Mouse (Mus musculus) fat pad, adult 2 months (tissue): ENCODE measurements around the gene Ptpdc1.
A peak's percentile ranks its signal among the peaks of the same experiment; 100 is the strongest.

Experiments used
- DNase-seq: peaks from one replicate; pipeline ENCODE4 v3.0.0-alpha.2; 2011; ENCODE audit warnings: low read depth, low spot score; ENCODE audit errors: extremely low read depth

Gene Ptpdc1

DNA sequence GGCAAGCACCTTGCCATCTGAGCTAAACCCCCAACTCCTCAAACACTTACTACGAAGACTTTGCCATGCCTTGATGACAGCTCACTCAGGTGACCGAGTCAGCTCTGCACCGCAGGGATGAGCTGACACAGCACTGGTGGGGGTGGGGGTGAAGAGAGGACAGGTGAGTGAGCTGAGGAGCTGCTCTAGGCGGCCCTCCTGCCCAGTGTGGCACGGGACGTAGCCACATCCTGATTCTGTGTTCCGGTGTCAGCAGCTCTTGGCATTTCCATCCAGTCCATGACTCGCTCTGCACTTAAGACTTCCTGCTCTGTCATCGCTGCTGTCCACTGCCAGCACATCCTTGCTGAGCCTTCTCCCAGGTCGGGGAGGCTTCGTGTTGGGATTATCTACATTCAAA lies 38.1 kb downstream of the Ptpdc1 start:
- DNase-seq, result no peak

DNA sequence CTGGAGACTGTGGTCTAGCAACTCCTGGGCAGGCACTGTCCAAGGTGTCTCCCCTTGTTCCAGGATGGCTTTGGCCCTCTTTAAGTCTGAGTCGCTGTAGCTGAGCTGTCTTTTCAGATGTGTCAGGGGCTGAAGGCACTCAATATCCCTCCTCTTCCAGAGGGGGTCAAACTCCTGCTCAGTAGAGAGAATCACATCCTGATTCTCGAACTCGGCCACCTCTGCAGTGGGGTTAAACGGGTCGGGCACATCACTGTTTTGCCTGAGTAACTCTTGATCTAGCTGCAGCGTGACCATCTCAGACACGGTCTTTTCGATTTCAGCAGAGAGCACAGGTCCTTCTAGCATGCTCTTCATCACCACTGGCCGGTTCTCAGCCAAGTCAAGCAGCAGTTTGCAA lies 39.0 kb downstream of the Ptpdc1 start:
- no peak for DNase-seq

DNA sequence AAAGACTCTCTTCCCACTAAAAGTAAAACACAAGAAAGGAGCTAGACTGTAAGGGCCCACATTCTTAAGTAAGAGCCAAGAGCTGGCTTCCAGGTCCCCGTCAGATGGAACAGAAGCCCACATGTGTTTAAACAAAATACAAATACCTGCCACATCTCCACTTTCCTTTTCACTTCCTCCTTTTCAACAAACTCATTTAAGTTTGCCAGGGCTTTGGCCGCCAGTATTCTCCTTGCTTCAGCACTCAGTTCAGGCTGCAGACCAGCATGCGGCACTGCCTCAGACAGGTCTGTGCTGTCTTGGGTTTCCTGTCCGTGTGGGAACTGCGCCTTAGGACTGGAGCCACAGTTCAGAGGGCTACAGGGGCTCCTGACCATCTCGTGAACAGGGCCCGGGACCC lies 39.7 kb downstream of the Ptpdc1 start:
- no peak for DNase-seq

DNA sequence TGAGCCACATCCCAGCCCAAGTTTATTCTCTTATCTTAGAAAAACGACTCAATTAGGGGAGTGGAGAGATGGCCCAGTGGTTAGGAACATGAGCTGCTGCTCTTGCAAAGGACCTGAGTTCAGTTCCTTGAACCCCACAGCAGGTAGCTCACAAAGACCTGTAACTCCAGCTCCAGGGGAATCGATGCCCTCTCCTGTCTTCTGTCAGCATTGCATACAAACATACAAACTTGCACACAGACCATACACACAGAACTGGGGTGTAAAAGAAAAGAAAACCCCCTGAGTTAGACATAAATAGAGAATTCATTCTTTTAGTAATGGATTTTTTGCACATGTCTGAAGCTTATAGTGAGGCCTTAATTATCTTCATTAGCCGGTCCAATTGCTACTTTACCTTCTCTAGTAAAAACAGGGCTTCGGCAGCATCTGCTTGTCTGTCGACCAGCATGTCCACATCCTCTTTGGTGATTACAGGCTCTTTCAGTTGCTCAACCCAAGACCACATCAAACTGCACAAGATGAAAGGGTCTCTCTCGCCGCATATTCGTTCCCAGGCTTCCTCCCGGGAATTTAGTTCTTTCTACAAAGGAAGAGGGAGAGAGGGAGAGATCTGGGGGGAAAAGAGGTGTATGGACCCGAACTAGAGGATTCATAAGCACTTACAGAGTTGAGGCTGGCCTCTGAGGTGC lies 42.6 kb downstream of the Ptpdc1 start:
- no peak for DNase-seq

DNA sequence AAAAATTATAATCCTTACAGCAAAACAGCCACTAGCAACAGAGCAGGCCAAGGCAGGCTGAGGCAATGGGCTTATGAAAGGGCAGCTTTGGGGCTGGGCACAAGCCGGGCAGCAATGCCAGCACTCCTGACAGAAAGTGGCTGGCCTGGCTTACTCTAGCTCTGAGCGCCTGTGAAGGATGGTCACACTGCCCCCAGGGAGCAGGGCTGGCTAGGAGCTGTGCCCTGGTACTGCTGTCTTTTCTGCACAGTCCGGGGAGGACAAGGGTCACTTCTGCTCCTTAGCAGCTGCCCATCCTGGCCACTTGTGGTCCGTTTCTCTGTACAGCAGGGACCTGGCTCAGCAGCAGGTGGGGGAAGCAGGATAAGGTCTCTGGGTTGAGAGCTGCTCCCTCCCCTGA lies 46.8 kb downstream of the Ptpdc1 start:
- DNase-seq, result no peak

DNA sequence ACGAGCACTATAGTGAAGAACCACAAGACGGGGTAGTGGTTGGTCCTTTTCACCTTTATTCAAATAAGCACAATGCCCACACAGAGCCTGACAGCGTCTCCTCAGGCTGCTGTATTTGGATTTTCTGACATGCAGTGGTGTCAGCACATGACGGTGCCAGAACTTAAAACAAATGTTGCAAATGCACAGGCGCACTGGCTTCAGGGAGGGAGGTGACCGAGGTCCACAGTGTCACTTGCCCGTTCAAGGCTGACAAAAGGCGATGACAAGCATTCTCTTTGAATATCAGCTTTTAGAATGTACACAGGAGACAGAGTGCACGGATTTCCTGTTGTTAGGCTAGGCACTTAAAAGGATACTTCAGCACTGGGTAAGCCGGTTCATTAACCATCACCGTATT lies 47.6 kb downstream of the Ptpdc1 start:
- no peak for DNase-seq

DNA sequence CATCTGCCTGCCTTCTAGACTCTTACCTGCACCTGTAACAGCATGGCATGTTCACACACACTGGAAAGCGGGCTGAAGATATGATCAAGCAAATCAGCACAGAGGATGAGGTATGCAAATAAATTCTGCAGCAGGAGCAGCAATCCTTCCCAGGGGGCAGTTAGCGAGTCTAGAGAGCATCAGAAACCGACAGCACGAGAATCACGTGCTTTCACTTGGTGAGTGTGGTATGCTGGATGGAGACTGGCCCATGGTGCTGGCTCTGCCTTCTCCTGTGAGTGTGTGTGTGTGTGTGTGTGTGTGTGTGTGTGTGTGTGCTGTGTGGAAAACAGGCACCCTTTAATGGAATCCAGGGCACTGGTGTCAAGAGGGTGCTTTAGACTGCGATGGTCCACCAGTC lies 48.5 kb downstream of the Ptpdc1 start:
- no peak for DNase-seq

DNA sequence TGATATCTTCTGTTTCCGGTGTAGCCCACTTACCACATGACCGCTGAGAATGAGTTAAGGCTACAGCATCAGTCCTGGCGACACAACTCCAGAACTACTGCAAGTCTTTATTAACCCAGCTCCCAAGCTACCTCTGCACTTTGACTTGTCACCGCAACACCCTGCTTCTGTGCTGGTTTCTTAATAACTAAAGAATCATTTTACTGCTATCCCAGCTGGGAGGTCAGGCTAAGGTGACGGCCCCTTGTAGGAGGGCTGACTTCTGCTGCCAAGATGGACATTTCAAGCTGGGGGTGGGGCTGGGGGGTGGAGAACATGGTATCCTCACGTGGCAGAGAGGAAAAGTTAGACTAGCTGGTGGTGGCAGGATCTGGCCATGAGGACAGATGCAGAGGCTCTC lies 50.7 kb downstream of the Ptpdc1 start:
- no peak for DNase-seq

DNA sequence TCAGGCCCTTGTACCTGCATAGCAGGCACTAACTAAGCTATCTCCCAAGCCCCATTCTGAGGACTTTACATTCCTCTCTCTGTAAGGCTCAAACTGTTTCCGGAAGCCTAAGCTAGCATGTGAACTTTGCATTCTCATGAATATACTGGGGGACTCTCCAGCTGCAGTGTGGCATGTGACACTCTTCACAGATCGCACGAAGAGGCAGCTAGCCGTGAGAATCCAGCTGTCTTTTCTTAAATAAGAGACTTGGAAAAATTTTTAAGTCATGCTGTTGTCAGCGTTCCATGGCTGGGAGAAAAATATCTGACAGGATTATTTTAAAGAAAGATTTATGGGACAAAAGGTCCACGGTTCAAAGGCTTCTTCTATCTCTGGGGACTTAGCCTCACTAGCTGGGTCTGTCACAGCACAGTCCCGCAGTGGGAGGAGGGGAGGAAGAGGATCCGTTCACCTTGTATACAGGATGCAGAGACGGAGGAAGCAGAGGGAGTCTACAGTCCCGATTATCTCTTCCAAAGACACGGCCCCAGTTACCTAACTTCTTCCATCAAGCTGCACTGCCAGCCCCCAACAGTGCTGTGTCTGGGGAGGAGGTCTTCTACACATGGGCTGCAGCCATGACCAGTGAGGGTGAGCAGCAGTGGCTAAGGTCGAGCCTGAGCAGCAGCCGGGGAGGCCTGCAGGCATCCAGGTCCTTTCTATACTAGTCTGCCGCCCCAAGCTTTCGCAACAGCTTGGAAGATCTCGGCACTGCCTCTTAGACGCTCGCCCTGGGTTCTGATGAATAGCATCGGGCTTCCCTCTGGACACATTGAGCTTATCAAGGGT lies 51.7 kb downstream of the Ptpdc1 start:
- DNase-seq, result no peak

DNA sequence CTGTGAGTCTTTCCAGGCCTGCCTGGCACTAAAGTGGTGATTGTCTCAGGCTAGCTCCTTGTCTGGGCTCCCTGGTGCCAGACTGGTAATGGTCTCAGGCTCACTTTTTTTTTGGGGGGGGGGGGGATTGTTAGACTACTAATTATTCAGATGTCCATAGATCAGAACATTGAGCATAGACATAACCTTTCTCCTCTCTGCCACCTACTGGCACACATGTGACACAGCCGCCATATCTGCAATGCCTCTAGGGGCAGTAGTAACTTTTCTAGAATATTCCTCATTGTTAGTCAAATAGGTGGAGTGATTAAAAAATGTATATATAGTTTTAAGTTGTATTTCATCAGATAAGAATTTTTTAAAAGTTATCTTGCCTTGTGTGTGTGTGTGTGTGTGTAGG lies 53.3 kb downstream of the Ptpdc1 start:
- DNase-seq, result no peak

DNA sequence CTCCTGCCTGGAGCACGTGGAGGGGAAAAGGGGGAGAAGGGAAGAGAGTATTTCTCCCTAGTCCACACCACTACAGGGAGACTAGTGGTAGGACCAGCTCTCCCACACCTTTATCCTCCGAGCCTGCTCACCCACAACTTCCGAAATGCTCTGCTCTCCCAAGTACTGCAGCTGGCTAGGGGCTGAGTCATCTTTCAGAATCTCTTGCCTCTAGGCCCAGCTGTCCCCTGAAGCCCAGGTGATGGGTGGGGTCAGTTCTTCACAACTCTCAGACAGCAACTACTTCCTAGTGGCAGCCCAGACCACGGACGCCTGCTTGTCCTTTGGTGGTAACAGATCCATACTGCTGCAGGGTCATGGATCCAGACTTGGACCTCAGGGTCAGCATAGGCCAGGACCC lies 54.2 kb downstream of the Ptpdc1 start:
- no peak for DNase-seq

DNA sequence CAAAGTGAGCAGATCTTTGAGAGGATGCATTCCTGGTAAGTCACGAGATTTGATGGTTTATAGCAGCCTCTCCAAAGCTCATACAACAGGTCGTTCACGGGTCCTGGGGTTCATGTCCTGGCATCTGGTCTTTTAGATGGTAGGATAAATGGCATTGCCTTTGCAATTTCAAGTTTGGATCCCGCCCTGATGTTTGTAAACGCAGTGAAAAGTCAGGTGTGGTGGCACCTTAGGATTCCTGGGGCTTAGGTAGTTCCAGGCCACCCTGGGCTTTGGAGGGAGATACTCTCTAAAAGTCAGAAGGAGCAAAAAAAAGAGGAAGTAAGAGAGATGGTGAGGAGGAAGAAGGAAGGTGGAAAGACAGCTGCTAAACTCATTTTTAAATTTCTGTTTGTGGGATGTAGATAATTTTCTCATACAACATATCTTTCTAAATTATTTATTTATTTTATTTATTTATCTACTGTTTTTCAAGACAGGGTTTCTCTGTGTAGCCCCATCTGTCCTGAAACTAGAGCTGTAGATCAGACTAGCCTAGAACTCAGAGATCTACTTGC lies 55.8 kb downstream of the Ptpdc1 start:
- DNase-seq, result no peak

DNA sequence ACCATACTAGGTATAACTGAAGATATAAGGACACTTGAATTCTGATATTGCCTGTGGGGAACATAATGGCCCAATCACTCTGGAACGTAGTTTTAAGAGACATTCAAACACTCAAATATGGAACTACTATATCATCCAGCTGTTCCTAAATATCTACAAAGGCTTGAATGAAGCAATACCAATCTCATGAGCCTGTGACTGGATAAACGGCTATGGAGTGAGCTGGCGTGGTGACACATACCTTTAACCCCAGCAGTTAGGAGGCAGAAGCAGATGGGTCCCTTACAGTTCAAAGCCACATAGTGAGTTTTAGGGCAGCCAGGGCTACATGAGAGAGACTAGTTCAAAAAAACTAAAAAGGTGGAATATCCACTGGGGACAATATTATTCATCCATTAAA lies 57.8 kb downstream of the Ptpdc1 start:
- no peak for DNase-seq

DNA sequence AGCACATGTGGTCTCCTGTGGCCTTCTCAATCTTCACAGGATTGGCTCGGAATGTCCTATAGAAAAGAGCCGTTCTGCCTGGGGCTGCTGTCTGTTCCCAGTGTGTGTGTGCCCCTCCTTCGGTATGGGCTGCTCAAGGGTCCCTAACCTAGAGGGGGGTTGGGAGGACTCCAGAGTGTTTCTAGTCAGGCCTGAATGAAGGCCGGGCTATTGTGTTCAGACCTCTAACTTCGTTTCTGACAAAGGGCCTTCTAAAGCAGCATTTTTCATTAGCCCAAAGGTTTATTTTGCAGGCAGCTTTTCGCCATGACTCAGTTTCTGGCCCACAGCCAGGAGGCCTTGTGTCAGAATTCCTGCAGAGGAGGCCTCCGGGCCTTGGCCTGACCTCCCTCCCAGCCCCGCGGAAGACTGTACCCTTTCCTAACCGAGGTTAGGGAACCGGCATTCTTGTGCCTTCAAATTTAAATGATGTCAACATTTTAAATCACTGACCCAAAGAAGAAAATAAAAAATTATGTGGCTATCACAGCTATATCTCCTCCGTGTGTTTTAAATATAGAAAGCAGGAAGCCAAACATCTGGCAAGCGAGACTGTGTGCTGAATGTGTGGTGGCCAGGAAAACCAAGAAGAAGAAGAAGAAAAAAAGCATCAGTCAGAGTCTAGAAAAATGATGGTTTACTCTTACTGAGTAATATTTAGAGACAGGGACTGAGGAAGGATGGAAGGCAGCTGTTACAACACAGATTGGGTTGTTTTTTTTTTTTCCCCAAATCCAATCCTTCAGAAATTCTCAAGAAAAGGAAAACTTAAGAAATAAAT lies 59.1 kb downstream of the Ptpdc1 start:
- DNase-seq, result peak; percentile 45

DNA sequence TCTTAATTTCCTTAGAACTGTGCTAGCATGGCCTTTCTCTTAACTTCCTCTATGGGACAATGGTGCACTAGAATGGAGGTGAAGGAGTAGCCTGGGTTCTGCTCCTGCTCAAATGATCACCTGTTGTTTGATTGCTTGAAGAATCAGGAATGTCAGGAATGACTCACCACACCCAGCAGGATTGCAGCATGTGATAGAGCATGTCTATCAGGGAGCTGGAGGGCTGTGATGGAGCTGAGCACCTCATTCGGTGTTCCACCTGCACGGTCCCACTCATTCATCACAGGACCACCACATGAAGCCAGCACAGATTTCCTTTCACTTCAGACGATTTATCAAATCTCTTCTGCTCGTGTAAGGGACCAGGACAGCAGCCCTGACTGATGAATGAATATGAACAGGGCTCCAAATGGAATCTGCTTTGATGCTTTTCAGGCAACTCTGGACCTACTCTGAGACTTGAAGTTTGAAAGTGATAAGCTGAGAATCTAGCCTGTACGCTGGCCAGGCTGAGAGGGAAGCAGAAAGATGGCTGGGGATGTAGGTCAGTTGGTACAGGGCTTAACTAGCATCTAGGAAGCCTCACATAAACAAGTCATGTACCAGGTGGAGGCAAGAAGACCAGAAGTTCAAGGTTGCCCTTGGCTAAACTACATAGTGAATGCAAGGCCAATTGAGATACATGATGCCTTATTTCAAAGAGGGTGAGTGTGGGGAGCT lies 60.4 kb downstream of the Ptpdc1 start:
- DNase-seq, result no peak

DNA sequence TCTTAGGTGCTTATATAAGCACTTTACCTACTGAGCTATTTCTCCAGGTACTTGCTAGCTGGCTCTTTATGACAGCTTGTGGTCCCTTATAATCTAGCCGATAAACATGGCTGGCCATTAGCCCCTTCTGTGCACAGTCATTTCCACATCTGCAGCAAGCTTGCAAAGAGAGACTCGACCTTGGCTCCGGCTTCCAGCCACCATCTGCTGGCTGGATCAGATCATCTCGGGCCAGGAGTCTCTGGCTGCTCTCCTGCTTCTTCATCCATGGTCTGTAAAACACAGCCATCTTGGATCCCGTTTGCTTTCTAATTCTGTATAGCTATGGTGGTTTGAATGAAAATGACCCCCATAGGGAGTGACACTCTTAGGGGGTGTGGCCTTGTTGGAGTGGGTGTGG lies 63.1 kb downstream of the Ptpdc1 start:
- no peak for DNase-seq

DNA sequence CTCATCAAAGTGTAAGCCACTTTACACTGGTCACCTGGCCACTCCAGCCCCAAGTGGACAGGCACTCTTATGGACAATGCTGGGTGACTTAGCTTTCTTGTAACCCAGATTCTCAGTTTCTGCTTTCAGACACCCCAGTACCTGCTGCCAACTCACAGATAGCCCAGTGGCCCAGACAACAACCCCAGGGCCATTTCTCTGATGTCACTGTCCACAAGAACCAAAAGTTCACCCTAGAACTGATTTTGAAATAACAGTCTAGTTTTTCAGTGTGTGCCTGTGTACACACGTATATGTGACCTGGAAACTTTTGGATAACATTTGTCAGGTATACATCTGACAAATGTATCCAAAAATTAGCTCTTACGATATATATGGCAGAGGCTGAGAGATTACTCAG lies 64.0 kb downstream of the Ptpdc1 start:
- DNase-seq, result no peak

DNA sequence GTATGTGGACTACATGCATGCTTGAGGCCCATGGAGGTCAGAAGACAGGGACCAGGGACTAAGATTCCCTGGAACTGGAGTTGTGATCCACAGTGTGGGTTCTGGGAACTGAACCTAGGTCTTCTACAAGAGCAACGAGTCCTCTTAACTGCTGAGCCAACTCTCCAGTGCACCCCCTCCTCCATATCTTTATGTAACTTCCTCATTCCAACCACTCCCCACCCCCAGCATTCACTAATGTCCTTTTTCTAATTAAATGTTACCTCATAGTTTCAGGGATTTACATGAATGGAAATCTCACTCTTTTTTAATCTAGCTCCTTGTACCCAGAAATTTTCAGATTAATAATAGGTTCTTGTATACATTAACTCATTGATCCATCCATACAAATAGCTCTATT lies 69.5 kb downstream of the Ptpdc1 start:
- no peak for DNase-seq

DNA sequence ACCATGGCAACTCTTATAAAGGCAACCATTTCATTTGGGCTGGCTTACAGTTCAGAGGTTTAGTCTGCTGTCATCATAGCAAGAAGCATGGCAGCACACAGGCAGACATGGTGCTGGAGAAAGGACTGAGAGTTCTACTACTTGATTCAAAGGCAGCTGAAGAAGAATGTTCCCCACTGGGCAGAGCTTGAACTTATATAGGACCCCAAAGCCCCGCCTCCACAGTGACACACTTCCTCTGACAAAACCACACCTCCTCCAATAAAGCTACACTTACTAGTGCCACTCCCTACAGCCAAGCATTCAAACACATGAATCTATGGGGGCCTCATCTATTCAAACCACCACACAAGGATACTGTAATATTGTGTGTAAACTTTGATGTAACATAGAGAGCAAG lies 70.9 kb downstream of the Ptpdc1 start:
- DNase-seq, result no peak

DNA sequence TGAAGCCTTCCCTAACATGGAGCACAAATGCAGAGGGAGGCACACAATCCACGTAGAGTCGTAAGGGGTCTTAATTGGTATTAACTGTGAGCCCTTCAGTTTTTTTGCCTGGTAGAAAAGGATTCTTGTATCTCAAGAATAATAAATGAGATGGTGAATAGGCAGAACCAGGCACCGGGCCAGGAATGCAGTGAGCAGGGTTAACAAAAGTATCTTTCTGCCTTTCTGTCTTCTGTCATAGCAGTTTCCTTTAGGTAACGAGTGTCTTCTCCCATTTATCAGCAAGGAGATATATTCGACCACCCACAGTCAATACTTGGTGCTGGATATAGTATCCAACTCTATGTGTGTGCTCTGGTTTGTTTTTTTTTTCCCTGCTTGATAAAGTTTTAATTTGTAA lies 72.0 kb downstream of the Ptpdc1 start:
- no peak for DNase-seq
